13 mouse cellular contexts compared by ENCODE assay signal in the genomic region with DNA sequence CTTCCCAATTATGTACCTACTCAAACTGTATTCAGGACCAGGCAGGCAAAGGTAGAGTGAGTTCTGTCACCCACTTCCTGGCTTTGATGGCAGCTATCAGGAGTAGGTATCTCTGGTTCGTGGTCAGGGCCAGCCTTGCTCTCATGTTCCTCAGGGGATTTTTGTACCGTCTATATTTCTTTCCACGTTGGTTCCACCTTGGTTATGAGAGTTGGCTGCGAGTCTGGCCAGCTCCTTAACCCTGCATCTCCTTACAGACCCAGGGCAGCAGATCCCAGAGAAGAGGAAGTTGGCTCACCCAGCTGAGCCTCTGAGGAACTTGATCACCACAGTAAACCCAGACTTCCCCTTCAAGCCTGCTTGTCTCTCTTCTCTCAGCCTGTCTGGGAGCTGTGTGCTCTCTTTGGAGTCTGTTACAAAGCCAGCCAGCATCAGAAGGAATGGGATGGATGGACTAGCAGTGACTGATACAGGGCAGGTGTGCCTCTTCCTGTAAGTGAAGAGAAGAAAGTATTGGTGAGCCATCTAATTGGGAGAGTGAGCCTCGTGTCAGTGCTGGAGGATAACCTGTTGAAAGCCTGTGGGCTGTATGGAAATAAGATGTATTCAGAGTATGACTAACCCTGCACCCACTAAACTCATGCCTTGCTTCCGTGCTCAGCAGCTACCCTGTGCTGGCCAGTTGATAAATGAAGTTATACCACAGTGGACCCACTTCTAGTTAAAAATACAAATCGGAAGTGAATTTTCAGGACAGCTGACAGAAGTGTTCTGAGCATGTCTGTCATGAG. TPM values are rescaled to one million over a fixed set of nuclear protein-coding genes. Genes with fewer than 3 reads are reported as not detected.
DNase-seq lines count a peak whose midpoint lies in the region; ATAC-seq lines count a peak whose summit lies in the region.
"Had no signal": no experiment of that assay in that cellular context is flagged by ENCODE, and none has a peak within 500 bp of the region (broad histone marks: within the 10 kb centered on the region; RNA-seq: fewer than 3 reads in every experiment).

No protein-coding gene starts in this region.

- H3K4me2 ChIP-seq in forebrain, embryonic 13.5 days: no peak overlapping the region
- H3K4me2 ChIP-seq: hindbrain, embryonic 15.5 days; lung, embryonic 14.5 days; neural tube, embryonic 15.5 days; stomach, embryonic 15.5 days had no signal

- no peak for ATAC-seq in forebrain, embryonic 13.5 days

- H3K9me3 ChIP-seq in forebrain, embryonic 13.5 days (replicated peaks): no peaks in the 10 kb centered on the region
- H3K9me3 ChIP-seq: hindbrain, embryonic 15.5 days; neural tube, embryonic 15.5 days; stomach, embryonic 15.5 days had no signal

- DNase-seq in gastrocnemius, adult 8-10 months (ENCODE audit: low spot score in 2 of 2): peak; percentile 14 to 27
- DNase-seq in gastrocnemius, postnatal 4 days (ENCODE audit: low spot score in 2 of 2): no peak
- peak; percentile 25 to 39 for DNase-seq in spleen, adult 18-20 months
- no peak for DNase-seq in spleen, adult 12 weeks (ENCODE audit: low spot score)
- peak; percentile 55 to 57 for DNase-seq in monocyte, adult 2 months (ENCODE audit: low read depth in 1 of 2, low spot score in 2 of 2)
- DNase-seq in thymus, postnatal 4 days: peak; percentile 58
- no peak for DNase-seq in left cerebral cortex, adult 8-10 months (ENCODE audit: low spot score in 2 of 2)
- DNase-seq: adrenal gland, postnatal 14 days; lung, embryonic 14.5 days had no signal

- no peak overlapping the region for H3K27ac ChIP-seq in forebrain, embryonic 13.5 days
- H3K27ac ChIP-seq: hindbrain, embryonic 15.5 days; neural tube, embryonic 15.5 days; stomach, embryonic 15.5 days had no signal

- no peaks in the 10 kb centered on the region for H3K27me3 ChIP-seq in forebrain, embryonic 13.5 days
- H3K27me3 ChIP-seq: hindbrain, embryonic 15.5 days; neural tube, embryonic 15.5 days; stomach, embryonic 15.5 days had no signal

- no peak overlapping the region for H3K9ac ChIP-seq in forebrain, embryonic 13.5 days
- H3K9ac ChIP-seq: hindbrain, embryonic 15.5 days; lung, embryonic 14.5 days; neural tube, embryonic 15.5 days; stomach, embryonic 15.5 days had no signal

- H3K4me1 ChIP-seq in forebrain, embryonic 13.5 days: peaks cover 34% of the 10 kb centered on the region

- 88% methylated on average over 7 of the region's 7 CpGs for WGBS in forebrain, embryonic 13.5 days

- H3K4me3 ChIP-seq in forebrain, embryonic 13.5 days: no peak overlapping the region
- H3K4me3 ChIP-seq: hindbrain, embryonic 15.5 days; neural tube, embryonic 15.5 days; stomach, embryonic 15.5 days had no signal

- no peaks in the 10 kb centered on the region for H3K36me3 ChIP-seq in forebrain, embryonic 13.5 days (ENCODE audit: poor library complexity, severe bottlenecking)
- H3K36me3 ChIP-seq: hindbrain, embryonic 15.5 days; neural tube, embryonic 15.5 days; stomach, embryonic 15.5 days had no signal

RNA-seq across cellular contexts. Expression of gene Rapgef1, which starts 53.4 kb away (rescaled TPM):
- total RNA-seq in gastrocnemius, adult 8-10 months (2022): 100 to 1,000 TPM; 152 to 187 (median 158) TPM
- 100 to 1,000 TPM; 110 to 121 TPM for total RNA-seq in gastrocnemius, postnatal 4 days (2021)
- 17.8 and 19.2 TPM in 2 replicates for polyA plus RNA-seq in forebrain, embryonic 13.5 days (2015; fragmentation: Nextera tagmentation; extraction: Ambion mirVana)
- total RNA-seq in left cerebral cortex, adult 8-10 months (2022): 100 to 1,000 TPM in 1 of 4 experiments, 10 to 100 TPM in 3; 88.6 to 103 (median 94.1) TPM

Comparison
In these comparisons a context has a peak if more than half of its experiments do, and no peak if none do; other contexts are left out.
1. DNase-seq: peak in gastrocnemius, adult 8-10 months (2 of 2), spleen, adult 18-20 months (2 of 2), monocyte, adult 2 months (2 of 2) and thymus, postnatal 4 days (single experiment); none in gastrocnemius, postnatal 4 days (0 of 2), spleen, adult 12 weeks (single experiment) and left cerebral cortex, adult 8-10 months (0 of 2).